Mouse (Mus musculus) liver, adult (tissue): ENCODE measurements around the gene Sdf4.

Source experiments
- GATA4 ChIP-seq: IDR thresholded peaks from 2 replicates; pipeline ENCODE4 v1.6.1; 2014; ENCODE audit warnings: mild to moderate bottlenecking, low read length; ENCODE audit not compliant: insufficient replicate concordance

The Sdf4 gene

GRCm38 (mm10) chr4:156031255-156031592, 38.6 kb downstream of the Sdf4 start:
- no peak for TF ChIP-seq GATA4

DNA sequence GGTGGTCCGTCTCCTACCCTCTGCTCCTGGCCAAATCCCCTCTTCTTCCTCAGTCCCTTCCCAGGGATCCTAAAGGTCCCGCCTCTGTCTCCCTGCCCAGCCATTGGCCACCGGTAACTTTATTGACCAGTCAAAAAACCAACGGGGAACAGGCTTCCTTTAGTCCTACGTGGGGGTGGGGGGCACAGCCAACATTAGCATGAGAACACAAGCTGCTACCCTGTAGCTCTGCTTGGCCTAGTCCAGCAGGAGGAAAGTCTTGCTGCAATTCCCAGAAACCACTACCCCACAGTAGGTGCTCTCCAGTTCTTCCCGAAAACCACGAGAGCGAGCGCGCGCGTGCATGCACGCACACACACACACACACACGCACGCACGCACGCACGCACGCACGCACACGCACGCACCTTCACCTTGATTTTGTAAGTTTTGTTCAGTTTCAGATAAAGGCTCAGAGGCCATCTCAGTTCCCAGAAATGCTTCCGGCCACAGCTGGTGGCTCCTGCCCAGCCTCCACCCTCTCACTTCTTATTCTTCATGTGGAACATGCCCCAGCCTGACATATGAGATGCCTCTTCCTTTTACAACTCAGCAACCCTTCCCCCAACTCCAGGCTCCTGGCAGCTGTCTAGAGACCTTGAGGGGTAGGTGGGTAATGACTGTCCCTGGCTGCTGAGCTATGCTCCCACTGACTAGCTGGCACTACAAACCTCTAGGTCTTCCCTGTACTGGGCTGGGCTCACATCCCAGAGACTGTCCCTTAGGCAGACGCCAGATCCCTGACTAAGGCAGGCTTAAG, 39.1 kb downstream of the Sdf4 start:
- peak; percentile 36; the same call in 1 of the 2 replicates for TF ChIP-seq GATA4

DNA sequence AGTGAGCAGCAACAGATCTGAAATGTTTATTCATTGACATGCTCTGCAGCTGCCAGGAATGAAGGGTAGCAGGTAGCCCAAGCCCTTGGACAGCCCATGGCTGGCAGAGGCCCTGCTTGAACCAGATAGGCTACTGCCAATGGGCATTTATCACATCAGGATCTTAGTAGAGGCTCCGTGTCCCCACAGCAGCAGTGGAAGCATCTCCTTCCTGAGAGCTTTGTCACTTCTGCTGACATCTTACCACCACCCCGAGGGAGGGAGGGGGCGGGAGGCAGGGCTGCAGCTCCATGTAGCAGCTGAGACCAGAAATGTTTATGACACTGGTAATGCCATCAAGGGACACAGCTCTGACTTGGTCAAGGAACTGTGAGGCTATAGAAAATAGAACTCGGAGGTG, 40.2 kb downstream of the Sdf4 start:
- TF ChIP-seq GATA4: no peak

DNA sequence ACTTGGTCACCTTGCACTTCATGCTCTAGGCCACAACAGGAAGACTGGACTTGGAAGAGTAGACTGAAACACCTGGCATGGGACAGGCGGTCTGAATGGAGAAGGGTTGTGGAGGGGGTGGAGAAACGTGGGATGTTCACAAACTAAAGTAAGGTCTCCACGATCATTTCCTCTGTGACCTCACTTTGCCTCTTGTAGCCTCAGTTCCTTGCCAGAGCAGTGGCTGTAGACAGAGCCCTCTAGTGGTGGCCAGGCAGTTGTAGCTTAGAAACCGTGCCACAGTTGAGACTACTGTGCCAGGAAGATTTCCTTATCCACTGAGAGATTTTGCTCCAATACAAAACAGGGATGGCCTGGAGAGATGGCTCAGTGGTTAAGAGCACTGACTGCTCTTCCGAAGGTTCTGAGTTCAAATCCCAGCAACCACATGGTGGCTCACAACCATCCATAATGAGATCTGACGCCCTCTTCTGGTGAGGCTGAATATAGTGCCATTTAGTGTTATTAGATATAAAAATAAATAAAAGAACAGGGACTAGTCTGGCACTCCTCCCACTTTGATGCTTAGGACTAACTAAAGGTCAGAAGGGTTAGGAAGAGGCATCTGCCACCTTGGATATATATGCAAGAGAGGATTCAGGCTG, 40.9 kb downstream of the Sdf4 start:
- no peak for TF ChIP-seq GATA4

DNA sequence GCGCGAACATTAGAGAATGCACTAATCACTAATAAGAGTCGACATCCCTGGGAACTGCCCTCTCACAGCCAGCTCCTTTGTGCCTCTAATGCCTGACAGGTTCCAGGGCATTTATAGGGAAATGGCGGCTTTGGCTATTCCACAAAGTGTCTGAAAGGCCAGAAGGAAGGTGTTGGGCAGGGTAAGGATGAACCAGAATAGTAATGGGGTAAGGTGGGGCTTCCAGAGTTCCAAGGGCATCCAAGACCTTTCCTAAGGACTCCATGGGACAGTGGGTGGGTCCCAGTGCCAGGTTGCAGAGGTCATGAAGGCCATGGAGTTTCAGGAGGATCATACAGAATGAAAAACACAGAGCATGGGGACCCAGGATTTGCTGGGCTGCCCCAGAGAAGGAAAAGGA, 41.6 kb downstream of the Sdf4 start:
- no peak for TF ChIP-seq GATA4

- TF ChIP-seq GATA4: no peak
Observed at GRCm38 (mm10) chr4:156034901-156035300, 42.2 kb downstream of the Sdf4 start.

GRCm38 (mm10) chr4:156044754-156045153, 52.1 kb downstream of the Sdf4 start:
- TF ChIP-seq GATA4: no peak

DNA sequence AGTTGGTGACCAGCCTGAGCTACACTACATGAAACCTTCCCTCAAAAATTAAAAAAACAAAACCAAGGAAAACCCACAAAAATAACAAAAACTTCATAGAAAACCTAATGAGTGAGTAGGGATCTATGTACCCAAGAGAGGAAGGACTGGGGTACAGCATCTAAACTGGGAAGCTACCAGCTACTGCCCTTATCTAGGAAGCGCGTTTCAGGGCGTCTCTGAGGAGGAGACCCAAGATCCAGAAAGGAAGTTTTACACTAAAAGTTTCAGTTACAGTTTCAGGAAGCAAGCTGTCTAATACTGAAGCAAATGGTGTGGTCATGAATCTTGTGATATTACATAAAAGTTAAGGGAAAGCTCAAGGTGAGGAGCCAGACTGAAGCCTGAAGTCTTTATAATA, 57.1 kb downstream of the Sdf4 start:
- no peak for TF ChIP-seq GATA4

GRCm38 (mm10) chr4:156050391-156050980, 57.8 kb downstream of the Sdf4 start:
- TF ChIP-seq GATA4: no peak

DNA sequence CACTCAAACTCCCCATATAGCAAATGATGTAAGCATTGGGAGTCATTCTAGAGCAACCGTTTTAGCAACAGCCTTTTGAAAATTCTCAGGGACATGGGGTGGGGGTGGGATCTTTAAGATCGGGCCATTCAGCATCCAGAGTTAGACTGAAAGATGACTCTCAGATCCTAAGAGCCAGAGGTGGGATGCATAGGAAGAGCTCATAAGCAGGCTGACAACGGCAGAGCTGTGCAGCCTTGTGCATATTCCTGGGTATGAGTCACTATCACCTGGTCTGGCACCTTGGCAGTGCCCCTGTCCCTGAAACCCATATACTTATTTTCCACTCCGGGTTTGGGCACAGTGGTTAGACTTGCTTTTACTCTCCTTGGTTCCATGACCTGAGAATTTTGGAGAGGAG, 60.4 kb downstream of the Sdf4 start:
- no peak for TF ChIP-seq GATA4

DNA sequence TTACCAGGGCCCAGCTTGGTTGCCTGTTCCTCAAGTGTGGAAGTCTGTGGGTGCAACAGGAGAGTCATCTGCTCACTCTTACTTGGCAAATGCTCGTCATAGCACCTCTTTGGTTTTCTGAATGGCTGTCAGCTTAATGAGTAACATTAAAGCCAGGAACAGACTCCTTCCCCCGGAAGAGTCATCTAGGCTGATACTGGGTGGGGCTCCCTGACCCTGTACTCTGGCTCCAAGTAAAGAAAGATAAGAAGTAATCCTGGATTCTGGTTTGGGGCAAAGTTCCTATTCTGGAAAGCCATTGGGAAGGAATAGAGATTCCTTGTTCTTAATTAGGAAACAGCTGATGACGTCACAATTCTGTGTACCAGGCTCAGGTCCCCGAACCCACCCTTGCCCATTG, 61.5 kb downstream of the Sdf4 start:
- TF ChIP-seq GATA4: no peak

- TF ChIP-seq GATA4: no peak
Observed at GRCm38 (mm10) chr4:156054606-156055005, 61.9 kb downstream of the Sdf4 start.

GRCm38 (mm10) chr4:156055173-156055572, 62.5 kb downstream of the Sdf4 start:
- TF ChIP-seq GATA4: no peak

- TF ChIP-seq GATA4: no peak
Observed at GRCm38 (mm10) chr4:156057702-156058101, 65.0 kb downstream of the Sdf4 start.

DNA sequence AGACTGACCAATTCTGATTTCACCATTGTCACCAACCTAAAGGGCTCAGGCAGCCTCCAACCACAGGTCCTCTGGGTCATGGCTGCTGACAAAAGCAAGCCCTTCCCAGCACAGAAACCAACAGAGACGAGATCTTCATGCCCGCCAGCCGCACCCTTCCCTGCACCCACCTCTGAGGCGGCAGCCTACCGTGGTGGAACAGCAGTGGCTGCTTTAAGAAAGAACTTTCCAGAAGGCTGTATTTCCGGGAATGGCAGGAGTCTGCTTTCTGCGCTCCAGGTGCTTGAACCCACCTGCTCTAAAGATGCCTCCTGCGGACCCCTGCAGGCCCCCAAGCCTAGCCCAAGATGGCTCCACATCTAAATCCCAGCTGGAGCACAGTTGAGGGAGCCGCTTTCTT, 66.2 kb downstream of the Sdf4 start:
- TF ChIP-seq GATA4: no peak

DNA sequence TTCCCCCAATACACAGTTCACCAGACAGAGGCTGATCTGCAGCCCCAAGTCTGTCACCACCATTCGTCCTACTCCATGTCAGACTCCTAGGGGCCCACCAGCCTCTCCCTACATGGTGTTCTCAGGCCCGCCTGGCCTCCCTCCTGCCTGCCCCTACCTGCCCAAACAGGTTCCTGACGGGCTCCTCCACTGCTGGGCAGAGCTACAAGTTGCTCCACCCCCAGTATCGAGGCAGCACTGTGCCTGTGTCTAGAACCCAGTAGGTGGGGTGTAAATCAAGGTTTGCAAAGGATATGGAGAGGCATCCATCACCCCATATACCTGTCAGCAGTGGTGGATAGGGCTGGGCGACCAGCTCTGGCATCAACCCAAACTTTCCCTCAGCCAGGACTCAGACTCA, 66.6 kb downstream of the Sdf4 start, which contains the start of gene Ttll10:
TSS of gene Ttll10 (minus strand) at position 154 of the 400 bp plus-strand sequence.
- TF ChIP-seq GATA4: no peak

DNA sequence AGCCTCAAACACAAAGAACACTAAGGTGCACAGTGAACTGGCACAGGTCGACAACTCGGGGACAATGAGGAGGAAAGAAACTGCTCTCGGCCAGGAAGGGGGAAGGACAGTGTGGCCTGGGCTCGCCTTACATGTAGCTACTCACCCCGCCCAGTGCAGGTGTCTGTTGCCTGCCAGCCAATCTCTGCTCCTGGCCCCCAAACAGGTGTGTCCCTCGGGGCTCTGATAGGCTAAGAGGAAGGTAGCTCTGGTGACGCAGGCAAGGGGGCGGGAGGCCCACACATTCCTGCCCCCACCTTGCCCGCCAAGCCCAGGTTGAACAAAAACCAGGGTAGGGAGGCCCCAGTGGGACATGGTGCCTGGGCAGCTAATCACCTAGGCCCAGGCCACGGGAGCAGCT, 67.0 kb downstream of the Sdf4 start:
- TF ChIP-seq GATA4: no peak
